Mouse (Mus musculus) natural killer cell, adult 2 months (primary cell): ENCODE measurements around the gene Zmiz1.

Experiments
- DNase-seq, 2 experiments: peaks; one replicate each; pipeline ENCODE4 v3.0.0; 2022; ENCODE audit warnings: low spot score in 2 of 2

Zmiz1 gene

GRCm38 (mm10) chr14:25534918-25535582 lies 76.1 kb downstream of the Zmiz1 start:
- DNase-seq, result no peak

- no peak for DNase-seq
Observed at GRCm38 (mm10) chr14:25535583-25535943, 76.6 kb downstream of the Zmiz1 start.

GRCm38 (mm10) chr14:25536476-25536875 lies 77.5 kb downstream of the Zmiz1 start:
- no peak for DNase-seq

- DNase-seq, result no peak
Observed at GRCm38 (mm10) chr14:25537351-25537750, 78.4 kb downstream of the Zmiz1 start.

GRCm38 (mm10) chr14:25538522-25538921 lies 79.5 kb downstream of the Zmiz1 start:
- DNase-seq, result no peak

- DNase-seq, result no peak
Observed at GRCm38 (mm10) chr14:25539493-25540116, 80.6 kb downstream of the Zmiz1 start.

- no peak for DNase-seq
Observed at GRCm38 (mm10) chr14:25540172-25540571, 81.2 kb downstream of the Zmiz1 start.

GRCm38 (mm10) chr14:25541213-25541612 lies 82.2 kb downstream of the Zmiz1 start:
- DNase-seq, result no peak

- DNase-seq, result no peak
Observed at GRCm38 (mm10) chr14:25543098-25543497, 84.1 kb downstream of the Zmiz1 start.

- no peak for DNase-seq
Observed at GRCm38 (mm10) chr14:25543927-25544326, 84.9 kb downstream of the Zmiz1 start.

GRCm38 (mm10) chr14:25546852-25547621 lies 88.1 kb downstream of the Zmiz1 start:
- peak in 1 of 2 experiments; percentile 45 for DNase-seq

- DNase-seq, result no peak
Observed at GRCm38 (mm10) chr14:25547882-25548281, 88.9 kb downstream of the Zmiz1 start.

- no peak for DNase-seq
Observed at GRCm38 (mm10) chr14:25548650-25549049, 89.7 kb downstream of the Zmiz1 start.

- DNase-seq, result no peak
Observed at GRCm38 (mm10) chr14:25549125-25549524, 90.1 kb downstream of the Zmiz1 start.

- DNase-seq, result peak; percentile 36 to 42
Observed at GRCm38 (mm10) chr14:25549871-25550840, 91.2 kb downstream of the Zmiz1 start.

- no peak for DNase-seq
Observed at GRCm38 (mm10) chr14:25551731-25552130, 92.7 kb downstream of the Zmiz1 start.

- DNase-seq, result no peak
Observed at GRCm38 (mm10) chr14:25553382-25553781, 94.4 kb downstream of the Zmiz1 start.

GRCm38 (mm10) chr14:25554781-25555180 lies 95.8 kb downstream of the Zmiz1 start:
- no peak for DNase-seq

- no peak for DNase-seq
Observed at GRCm38 (mm10) chr14:25555291-25555781, 96.4 kb downstream of the Zmiz1 start.

- no peak for DNase-seq
Observed at GRCm38 (mm10) chr14:25555848-25556247, 96.9 kb downstream of the Zmiz1 start.

- no peak for DNase-seq
Observed at GRCm38 (mm10) chr14:25557014-25557413, 98.0 kb downstream of the Zmiz1 start.
